Mouse (Mus musculus): ENCODE results near the gene Olfr380. TPM values are rescaled to one million over a fixed set of nuclear protein-coding genes. Genes with fewer than 3 reads are reported as not detected.

The Olfr380 gene
- total RNA-seq (2023), result not detected

GRCm38 (mm10) chr11:73457408-73457807 lies at the start of gene Olfr380:
Gene Olfr380 (minus strand): TSS chr11:73457508.

GRCm38 (mm10) chr11:73491503-73491902 lies 34.2 kb upstream of the Olfr380 start, which contains the start of gene Olfr381:
Gene Olfr381 (minus strand): TSS chr11:73491603.

GRCm38 (mm10) chr11:73428377-73428776 lies 28.9 kb downstream of the Olfr380 start, which contains the start of gene Olfr378:
Gene Olfr378 (minus strand): TSS chr11:73428477.

Other genes with a start within 250 kb of the Olfr380 start
- gene Trpv1, start 223.2 kb downstream of the Olfr380 start, total RNA-seq (2023), result not detected
- gene Trpv3, start 190.1 kb downstream of the Olfr380 start, total RNA-seq (2023), result not detected
- 0.18 TPM for gene Aspa, start 127.9 kb downstream of the Olfr380 start, total RNA-seq (2023)
- not detected for gene Gm49340, start 127.8 kb downstream of the Olfr380 start, total RNA-seq (2023)
- not detected for gene Spata22, start 127.8 kb downstream of the Olfr380 start, total RNA-seq (2023)
- gene Olfr20, start 106.7 kb downstream of the Olfr380 start, total RNA-seq (2023), result not detected
- gene Olfr376, start 86.3 kb downstream of the Olfr380 start, total RNA-seq (2023), result not detected
- gene Olfr1, start 57.9 kb downstream of the Olfr380 start, total RNA-seq (2023), result not detected
- gene Olfr378, start 29.0 kb downstream of the Olfr380 start, total RNA-seq (2023), result not detected
- not detected for gene Olfr381, start 34.1 kb upstream of the Olfr380 start, total RNA-seq (2023)
- gene Olfr382, start 59.7 kb upstream of the Olfr380 start, total RNA-seq (2023), result not detected
- not detected for gene Olfr385, start 135.5 kb upstream of the Olfr380 start, total RNA-seq (2023)
- not detected for gene Olfr384, start 141.1 kb upstream of the Olfr380 start, total RNA-seq (2023)
- not detected for gene Zfp735, start 231.3 kb upstream of the Olfr380 start, total RNA-seq (2023)